Mouse (Mus musculus) heart, embryonic 16.5 days (tissue): Measurements from ENCODE around the gene Arl15. TPM values are rescaled to one million over a fixed set of nuclear protein-coding genes. Genes with fewer than 3 reads are reported as not detected.
A peak's percentile ranks its signal among the peaks of the same experiment; 100 is the strongest.

Source experiments
- ATAC-seq: fragments of 200-750 bp; cut with Nextera tagmentation; replicated peaks from 2 replicates; pipeline ENCODE4 v1.8.0; 2017; ENCODE audit warnings: moderate number of reproducible peaks; ENCODE audit not compliant: insufficient read depth, low FRiP score; ENCODE audit errors: extremely low read depth
- H3K27ac ChIP-seq: fragments of 300-500 bp; sonication (generic); 2 replicates; pipeline ENCODE4 v1.5.1; 2014; ENCODE audit warnings: mild to moderate bottlenecking, low read length, control low read depth, moderate library complexity
- H3K27me3 ChIP-seq: fragments of 300-500 bp; sonication (generic); 2 replicates; pipeline ENCODE4 v1.6.1; 2014; ENCODE audit warnings: low read length, mixed read lengths; ENCODE audit not compliant: control insufficient read depth, insufficient read depth
- H3K36me3 ChIP-seq: fragments of 300-500 bp; sonication (generic); 2 replicates; pipeline ENCODE4 v1.6.1; 2014; ENCODE audit not compliant: control insufficient read depth, insufficient read depth
- H3K4me1 ChIP-seq: fragments of 300-500 bp; sonication (generic); 2 replicates; pipeline ENCODE4 v1.6.1; 2014; ENCODE audit warnings: low read length, mixed read lengths; ENCODE audit not compliant: control insufficient read depth, insufficient read depth
- H3K4me2 ChIP-seq: fragments of 300-500 bp; sonication (generic); 2 replicates; pipeline ENCODE4 v1.6.1; 2014; ENCODE audit warnings: low read depth, mild to moderate bottlenecking, control low read depth, low read length
- H3K4me3 ChIP-seq: fragments of 300-500 bp; sonication (generic); 2 replicates; pipeline ENCODE4 v1.5.1; 2014; ENCODE audit warnings: mild to moderate bottlenecking, control low read depth, low read length
- H3K9ac ChIP-seq: fragments of 300-500 bp; sonication (generic); 2 replicates; pipeline ENCODE4 v1.6.1; 2014; ENCODE audit warnings: low read length, control low read depth
- H3K9me3 ChIP-seq: fragments of 300-500 bp; sonication (generic); replicated peaks from 2 replicates; pipeline ENCODE4 v1.6.1; 2016; ENCODE audit warnings: low read length; ENCODE audit not compliant: control insufficient read depth
- WGBS: fragments of 180-500 bp; shearing (Covaris S2); extraction: QIAGEN DNeasy Blood & Tissue Kit; methylation state at CpG from one replicate; pipeline ENCODE4 v1.1.7; 2014; 5-methylcytosine and 5-hydroxymethylcytosine counted together
- polyA plus RNA-seq: library from polyadenylated mRNA; unstranded; fragments of >200 nt; fragmentation: Nextera tagmentation; extraction: Ambion mirVana; gene quantifications from 2 replicates; pipeline ENCODE4 v1.2.1, GENCODE M21; 2015

The Arl15 gene
- polyA plus RNA-seq, 1 experiment from 2014 or later: 8.8 TPM

DNA sequence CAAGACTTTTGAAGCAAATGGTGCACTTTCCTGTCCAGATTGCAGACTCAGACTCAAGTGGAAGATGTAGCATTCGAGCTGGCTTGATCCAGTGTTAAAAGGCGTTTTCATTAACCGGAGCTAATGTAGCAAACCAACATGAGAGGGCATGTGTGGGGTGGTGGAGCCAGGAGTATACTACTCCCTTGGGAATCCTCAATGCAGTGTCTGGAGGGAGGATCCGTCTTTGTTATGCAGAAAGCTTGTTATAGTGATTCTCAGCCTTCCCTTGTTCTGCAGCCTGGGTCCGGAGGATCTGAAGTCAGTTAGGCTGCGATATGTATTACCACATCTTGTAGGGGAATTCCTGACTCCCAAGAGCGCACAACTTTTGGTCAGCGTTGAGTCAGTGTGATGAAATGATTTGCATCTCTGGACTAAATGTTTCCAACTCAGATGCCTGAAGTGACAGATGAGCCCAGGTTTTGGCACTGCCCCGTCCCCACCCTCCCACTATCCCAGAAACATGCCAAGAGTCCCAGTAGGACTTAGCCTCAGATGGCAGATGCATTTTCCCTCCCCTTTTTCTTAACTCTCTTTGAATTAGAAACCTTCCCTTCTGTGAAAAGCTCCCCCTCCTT is 363.9 kb downstream of the Arl15 start:
- Histone ChIP-seq H3K4me1 (peaks cover 2% of the 10 kb centered on the region; the same call in 1 of the 2 replicates), H3K36me3 (no peaks in the 10 kb centered on the region), H3K9me3 (no peaks in the 10 kb centered on the region), H3K4me2 (no peak overlapping the region), H3K9ac (no peak overlapping the region), H3K4me3 (no peak overlapping the region), H3K27ac (no peak overlapping the region), H3K27me3 (no peaks in the 10 kb centered on the region)
- ATAC-seq: no peak
- 82% methylated on average over 9 of the region's 9 CpGs for WGBS

DNA sequence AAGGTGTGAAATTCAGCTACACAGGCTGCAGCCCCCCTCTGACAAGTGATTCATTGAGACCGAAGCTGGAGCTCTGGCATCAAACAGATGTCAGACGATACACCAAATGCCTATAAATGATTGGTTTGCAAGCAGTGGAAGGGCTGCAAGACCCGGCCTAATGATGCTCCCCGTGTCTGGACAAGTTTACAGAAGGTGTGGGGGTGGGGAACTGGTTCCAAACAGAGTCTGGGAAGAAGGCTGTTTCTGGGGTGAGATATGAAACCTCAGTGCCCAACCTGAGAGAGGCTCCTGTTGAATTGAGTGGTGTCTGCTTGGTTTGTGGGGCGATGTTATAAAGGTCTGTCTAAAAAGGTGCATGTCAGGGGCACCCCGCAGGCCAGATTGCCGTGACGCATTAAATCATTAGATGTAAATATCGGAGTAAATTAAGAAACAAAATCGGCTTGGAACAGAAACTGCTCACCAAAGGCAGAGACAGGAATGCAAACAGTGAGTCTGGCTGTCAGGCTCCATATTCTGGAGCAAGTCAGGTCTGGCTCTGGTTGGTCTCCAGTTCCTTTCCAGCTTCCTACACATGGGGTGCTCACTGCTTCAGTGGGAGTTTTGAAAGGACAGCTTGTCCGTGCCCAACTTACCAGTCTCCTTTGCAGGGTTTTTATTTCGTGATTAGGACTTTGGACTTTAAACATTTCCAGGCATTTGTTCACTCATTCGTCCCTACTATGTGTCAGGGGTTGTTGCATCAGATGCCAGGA is 365.5 kb downstream of the Arl15 start:
- H3K4me3 ChIP-seq: no peak overlapping the region
- ATAC-seq: no peak
- 62% methylated on average over 13 of the region's 13 CpGs for WGBS

DNA sequence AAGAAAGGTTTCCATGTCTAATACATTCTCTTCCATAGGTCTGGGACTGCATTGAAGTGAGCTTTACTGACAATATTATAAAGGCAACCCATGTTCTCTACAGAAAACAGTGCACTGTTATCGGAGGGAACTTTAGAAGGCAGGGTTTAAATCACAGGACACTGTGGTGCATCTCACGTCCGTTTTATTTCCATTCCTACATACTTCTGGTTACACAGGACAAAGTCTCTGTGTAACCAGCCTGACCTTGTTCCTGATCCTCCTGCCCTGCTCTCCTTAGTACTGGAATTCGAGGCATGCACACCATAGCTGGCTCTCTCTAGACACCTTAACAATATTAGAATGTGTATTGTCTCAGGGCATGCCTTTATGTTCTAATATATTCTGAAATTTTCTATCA is 368.4 kb downstream of the Arl15 start:
- Histone ChIP-seq H3K4me2 (no peak overlapping the region), H3K36me3 (no peaks in the 10 kb centered on the region), H3K27me3 (no peaks in the 10 kb centered on the region), H3K4me1 (peaks cover 2% of the 10 kb centered on the region; the same call in 1 of the 2 replicates), H3K9me3 (no peaks in the 10 kb centered on the region), H3K27ac (no peak overlapping the region), H3K4me3 (no peak overlapping the region), H3K9ac (no peak overlapping the region)
- no peak for ATAC-seq
- WGBS: 41% methylated on average over 4 of the region's 4 CpGs

More for the DNA sequence above, 365.5 kb downstream of the Arl15 start:
- H3K27ac ChIP-seq: no peak overlapping the region
- peaks cover 2% of the 10 kb centered on the region; the same call in 1 of the 2 replicates for H3K4me1 ChIP-seq
- H3K4me2 ChIP-seq: no peak overlapping the region
- H3K9ac ChIP-seq: no peak overlapping the region
- no peaks in the 10 kb centered on the region for H3K27me3 ChIP-seq
- no peaks in the 10 kb centered on the region for H3K36me3 ChIP-seq
- H3K9me3 ChIP-seq: no peaks in the 10 kb centered on the region

DNA sequence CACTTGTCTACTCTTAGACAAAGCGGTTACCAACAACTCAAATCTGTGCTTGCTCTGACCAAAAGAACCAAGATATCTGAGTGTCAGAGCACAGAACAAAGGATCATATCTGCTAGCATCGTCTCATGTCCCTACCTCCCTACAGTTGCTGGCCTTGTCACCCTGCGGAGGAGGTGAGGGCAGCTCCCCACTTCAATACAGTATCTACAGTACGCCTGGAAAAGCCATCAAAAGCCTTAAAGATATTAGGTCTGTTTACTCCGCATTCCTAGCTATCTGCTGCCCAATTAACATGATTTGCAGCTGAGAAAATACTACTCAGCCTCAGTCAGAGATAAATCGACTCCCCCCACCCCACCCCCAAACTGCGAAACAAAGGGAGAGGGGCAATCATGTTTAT is 371.3 kb downstream of the Arl15 start:
- H3K9me3 ChIP-seq: no peaks in the 10 kb centered on the region
- no peaks in the 10 kb centered on the region for H3K27me3 ChIP-seq
- WGBS: 49% methylated on average over 7 of the region's 7 CpGs
- no peak overlapping the region for H3K27ac ChIP-seq
- peaks cover 2% of the 10 kb centered on the region; the same call in 1 of the 2 replicates for H3K4me1 ChIP-seq
- H3K9ac ChIP-seq: no peak overlapping the region
- H3K36me3 ChIP-seq: no peaks in the 10 kb centered on the region
- no peak for ATAC-seq
- H3K4me2 ChIP-seq: no peak overlapping the region
- H3K4me3 ChIP-seq: no peak overlapping the region

DNA sequence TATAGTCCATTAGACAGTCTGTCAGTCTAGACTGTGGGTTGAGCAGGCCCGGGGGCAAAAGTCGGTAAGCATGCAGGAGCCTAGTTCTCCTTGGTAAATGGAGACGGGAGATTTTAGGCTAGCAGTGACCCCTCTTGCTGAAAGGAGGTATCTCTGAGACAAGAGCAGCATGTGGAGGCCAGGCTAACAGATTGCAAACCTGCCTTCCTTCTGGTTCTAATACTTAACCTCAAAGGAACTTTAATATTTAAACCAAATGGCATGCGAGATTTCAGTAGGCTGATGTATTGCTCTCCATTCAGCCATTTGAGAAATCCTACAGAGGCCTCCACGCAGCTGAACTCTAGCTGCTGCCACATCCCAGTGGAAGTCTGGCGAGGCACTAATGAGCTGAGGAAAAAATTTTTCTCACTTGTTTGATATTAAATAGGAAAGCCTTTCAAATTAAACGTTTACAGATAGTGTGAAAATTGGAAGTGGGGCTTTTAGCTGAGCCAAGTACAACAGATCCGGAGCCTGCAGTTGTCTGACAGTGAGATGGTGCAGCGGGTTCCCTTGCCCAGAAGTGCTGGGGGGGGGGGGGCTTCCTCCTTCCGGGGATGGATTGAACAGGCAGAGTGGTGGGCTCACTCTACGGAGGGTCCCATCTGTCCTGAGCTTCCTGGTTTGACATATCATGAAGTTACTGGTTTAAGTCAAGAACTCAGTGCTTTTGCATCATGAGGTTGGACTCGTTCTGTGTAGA is 372.3 kb downstream of the Arl15 start:
- no peak overlapping the region for H3K4me3 ChIP-seq
- H3K9me3 ChIP-seq: no peaks in the 10 kb centered on the region
- H3K36me3 ChIP-seq: no peaks in the 10 kb centered on the region
- WGBS: 55% methylated on average over 12 of the region's 12 CpGs
- no peak overlapping the region for H3K9ac ChIP-seq
- H3K27me3 ChIP-seq: no peaks in the 10 kb centered on the region
- no peak overlapping the region for H3K27ac ChIP-seq
- H3K4me1 ChIP-seq: peaks cover 2% of the 10 kb centered on the region; the same call in 1 of the 2 replicates
- no peak for ATAC-seq
- no peak overlapping the region for H3K4me2 ChIP-seq

DNA sequence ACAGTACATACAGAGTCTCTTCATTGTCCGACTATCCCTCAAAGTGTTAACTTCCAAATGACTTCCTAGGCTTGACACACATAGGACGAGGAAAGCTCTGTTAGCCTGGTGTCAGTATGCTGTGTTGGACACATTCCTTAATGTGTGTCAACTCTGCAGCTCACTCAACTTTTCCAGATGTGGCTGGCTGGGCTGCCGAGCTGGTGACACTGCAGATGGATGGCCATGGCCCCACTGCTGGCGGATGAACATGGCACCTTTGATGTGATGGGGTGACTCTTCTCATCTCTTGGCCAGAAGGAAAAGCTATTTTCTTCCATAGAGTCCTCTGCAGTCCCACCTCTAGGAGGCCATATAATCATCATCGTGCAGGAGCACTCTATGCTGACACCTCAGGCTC is 375.8 kb downstream of the Arl15 start:
- H3K27ac ChIP-seq: no peak overlapping the region
- 65% methylated on average over 5 of the region's 5 CpGs for WGBS
- no peak overlapping the region for H3K4me3 ChIP-seq
- H3K9me3 ChIP-seq: no peaks in the 10 kb centered on the region
- no peak overlapping the region for H3K4me2 ChIP-seq
- no peak overlapping the region for H3K9ac ChIP-seq
- H3K27me3 ChIP-seq: no peaks in the 10 kb centered on the region
- no peaks in the 10 kb centered on the region for H3K4me1 ChIP-seq
- no peak for ATAC-seq
- H3K36me3 ChIP-seq: no peaks in the 10 kb centered on the region

DNA sequence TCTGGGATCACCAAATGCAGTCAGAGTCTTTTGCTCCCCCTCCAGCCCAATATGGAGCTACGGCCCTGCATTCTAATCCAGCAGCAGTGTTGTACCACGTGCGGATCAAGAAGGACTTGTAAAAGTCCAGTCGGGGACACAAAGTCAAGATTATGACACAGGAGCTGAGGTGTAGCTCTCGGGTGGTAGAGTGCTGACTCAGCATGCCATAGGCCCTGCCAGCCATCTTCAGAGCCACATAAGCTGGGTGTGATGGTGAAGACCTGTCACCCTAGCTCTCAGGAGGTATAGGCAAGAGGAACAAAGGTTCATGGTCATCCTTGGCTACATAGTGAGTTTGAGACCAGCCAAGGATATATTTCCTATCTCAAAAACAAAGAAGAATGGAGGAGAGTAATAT is 377.2 kb downstream of the Arl15 start:
- Histone ChIP-seq H3K4me3 (no peak overlapping the region), H3K9me3 (no peaks in the 10 kb centered on the region), H3K9ac (no peak overlapping the region), H3K4me2 (no peak overlapping the region), H3K36me3 (no peaks in the 10 kb centered on the region), H3K27ac (no peak overlapping the region), H3K27me3 (no peaks in the 10 kb centered on the region), H3K4me1 (no peaks in the 10 kb centered on the region)
- WGBS: 78% methylated on average over 5 of the region's 5 CpGs
- ATAC-seq: no peak

DNA sequence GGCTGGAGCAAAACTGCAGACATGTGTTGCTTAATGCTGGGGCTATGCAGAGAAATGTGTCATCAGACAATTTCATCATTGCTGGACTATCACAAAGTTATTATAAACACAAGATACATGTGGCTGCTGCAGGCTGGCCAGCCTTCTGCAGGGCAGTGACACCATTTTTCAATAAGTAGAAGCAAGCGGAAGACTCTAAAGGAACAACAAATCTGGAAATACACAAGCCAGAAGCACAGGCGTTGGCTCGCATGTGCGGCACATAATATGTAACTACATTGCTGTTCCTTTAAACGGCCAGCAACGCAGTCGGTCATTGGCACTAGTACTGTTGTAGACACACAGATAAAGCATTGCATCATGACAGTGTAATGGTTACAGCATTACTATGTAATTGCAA is 393.8 kb downstream of the Arl15 start:
- Histone ChIP-seq H3K9me3 (no peaks in the 10 kb centered on the region), H3K9ac (no peak overlapping the region), H3K4me1 (no peaks in the 10 kb centered on the region), H3K27ac (no peak overlapping the region), H3K27me3 (no peaks in the 10 kb centered on the region), H3K4me3 (no peak overlapping the region), H3K4me2 (no peak overlapping the region), H3K36me3 (no peaks in the 10 kb centered on the region)
- ATAC-seq: no peak
- WGBS: 86% methylated on average over 7 of the region's 7 CpGs

DNA sequence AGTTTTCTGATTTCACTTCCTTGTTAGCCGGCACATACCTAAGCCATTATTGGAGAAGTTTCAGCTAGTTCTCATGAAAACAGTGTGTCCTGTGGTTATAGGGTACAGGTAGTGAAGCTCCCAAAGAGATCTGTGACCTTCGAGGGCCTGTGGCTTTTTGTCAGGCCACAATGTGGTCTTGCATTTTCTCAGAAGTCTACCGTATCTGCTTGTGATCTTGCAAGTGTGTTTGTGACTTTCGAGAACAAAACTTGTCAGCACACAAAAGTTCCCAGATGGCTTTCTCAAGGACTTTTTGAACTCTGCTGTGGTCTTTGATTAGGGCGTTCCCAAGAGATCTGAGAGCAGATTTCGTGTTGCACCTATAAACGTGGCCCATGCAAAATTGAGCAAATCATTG is 394.5 kb downstream of the Arl15 start:
- ATAC-seq: 0 out of 2 replicates have a peak, but pooled peaks have one; percentile 45
- Histone ChIP-seq H3K4me2 (no peak overlapping the region), H3K27ac (no peak overlapping the region), H3K4me3 (no peak overlapping the region), H3K9ac (no peak overlapping the region), H3K4me1 (no peaks in the 10 kb centered on the region), H3K36me3 (no peaks in the 10 kb centered on the region), H3K9me3 (no peaks in the 10 kb centered on the region), H3K27me3 (no peaks in the 10 kb centered on the region)
- WGBS: 80% methylated on average over 7 of the region's 7 CpGs
